8 mouse cellular contexts compared by ENCODE assay signal in the genomic region with DNA sequence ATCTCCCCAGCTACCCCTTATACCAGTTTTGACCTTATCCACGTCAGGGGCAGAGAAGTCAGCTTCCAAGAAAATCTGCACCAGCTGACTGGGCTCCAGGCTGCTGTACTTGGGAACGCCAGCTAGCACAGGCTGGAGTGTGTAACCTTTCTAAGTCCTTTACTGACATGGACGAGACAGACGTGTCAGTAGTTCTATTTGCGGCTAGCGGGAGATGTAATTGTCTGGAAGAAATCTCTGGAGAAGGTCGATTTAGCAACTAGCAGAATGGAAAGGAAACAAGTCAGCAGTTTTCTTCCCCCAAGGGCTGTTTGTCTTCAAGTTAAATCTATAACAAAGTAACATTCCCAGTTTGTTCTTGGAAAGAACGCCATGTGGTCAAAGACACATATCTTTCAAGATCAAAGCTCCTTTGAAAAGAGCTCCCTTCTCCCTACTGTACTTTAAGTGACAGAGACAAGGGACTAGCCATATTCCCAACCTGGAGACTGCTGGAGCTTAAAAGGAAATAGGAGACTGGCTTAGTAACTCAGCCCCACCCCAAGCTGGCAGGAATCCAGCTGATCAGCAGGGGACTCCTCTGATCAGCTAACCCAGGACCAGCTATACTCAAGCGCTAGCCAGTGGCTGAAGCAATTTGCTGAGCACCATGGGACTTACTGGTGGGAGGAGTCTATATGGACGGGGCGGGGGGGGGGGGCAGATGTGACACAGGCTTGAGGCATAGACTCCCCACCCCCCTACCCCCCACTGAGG. TPM values are rescaled to one million over a fixed set of nuclear protein-coding genes. Genes with fewer than 3 reads are reported as not detected.
DNase-seq lines count a peak whose midpoint lies in the region; ATAC-seq lines count a peak whose summit lies in the region.

No protein-coding gene starts in this region.

- no peak overlapping the region for H3K27ac ChIP-seq in kidney, embryonic 14.5 days (ENCODE audit: low read depth, low read length)
- no peak overlapping the region for H3K27ac ChIP-seq in neural tube, embryonic 12.5 days

- ATAC-seq in kidney, embryonic 14.5 days (ENCODE audit: low FRiP score, low TSS enrichment), result peak; percentile 36; the same call in 1 of the 2 replicates
- peak; percentile 45; the same call in 1 of the 2 replicates for ATAC-seq in neural tube, embryonic 12.5 days (ENCODE audit: low FRiP score, low read depth)

- H3K4me1 ChIP-seq in kidney, embryonic 14.5 days (ENCODE audit: control insufficient read depth, insufficient read depth, low read length), result peaks cover 24% of the 10 kb centered on the region
- peaks cover 39% of the 10 kb centered on the region for H3K4me1 ChIP-seq in neural tube, embryonic 12.5 days

- no peaks in the 10 kb centered on the region for H3K27me3 ChIP-seq in kidney, embryonic 14.5 days (ENCODE audit: control insufficient read depth, insufficient read depth, low read length)
- H3K27me3 ChIP-seq in neural tube, embryonic 12.5 days (replicated peaks), result no peaks in the 10 kb centered on the region

- no peak overlapping the region for H3K4me3 ChIP-seq in kidney, embryonic 14.5 days (ENCODE audit: low read length)
- no peak overlapping the region for H3K4me3 ChIP-seq in neural tube, embryonic 12.5 days

- H3K36me3 ChIP-seq in kidney, embryonic 14.5 days (ENCODE audit: control insufficient read depth, insufficient read depth, low read length), result no peaks in the 10 kb centered on the region
- H3K36me3 ChIP-seq in neural tube, embryonic 12.5 days, result no peaks in the 10 kb centered on the region

- 19% methylated on average over 11 of the region's 11 CpGs for WGBS in kidney, embryonic 14.5 days
- 32% methylated on average over 11 of the region's 11 CpGs for WGBS in neural tube, embryonic 12.5 days

- intact Hi-C loops in gastrocnemius, postnatal 14 days (cut with DNase I; ENCODE audit: low total_unique reads), result no loop called here

- no peak overlapping the region for H3K9ac ChIP-seq in kidney, embryonic 14.5 days (ENCODE audit: low read depth, low read length)
- no peak overlapping the region for H3K9ac ChIP-seq in neural tube, embryonic 12.5 days

- H3K9me3 ChIP-seq in kidney, embryonic 14.5 days (ENCODE audit: control insufficient read depth, low read length), result no peaks in the 10 kb centered on the region
- H3K9me3 ChIP-seq in neural tube, embryonic 12.5 days, result no peaks in the 10 kb centered on the region

- H3K4me2 ChIP-seq in kidney, embryonic 14.5 days (replicated peaks; ENCODE audit: low read depth, low read length), result no peak overlapping the region
- H3K4me2 ChIP-seq in neural tube, embryonic 12.5 days (replicated peaks), result no peak overlapping the region

- peak; percentile 67 for DNase-seq in adrenal gland, postnatal 10 days
- DNase-seq in adrenal gland, adult 8-10 months, result no peak
- peak; percentile 63 for DNase-seq in Muller cell, postnatal 12 days (ENCODE audit: inconsistent ontology term)
- peak; percentile 67 for DNase-seq in gastrocnemius, postnatal 14 days
- DNase-seq in urinary bladder, postnatal 10 days (ENCODE audit: low spot score), result no peak
- no peak for DNase-seq in cerebellum, adult 11-12 months

RNA-seq across cellular contexts. Expression of a gene that starts 44.8 kb away (rescaled TPM):
- 10 to 100 TPM; 10.8 to 24.9 TPM for total RNA-seq in adrenal gland, postnatal 10 days (2021)
- 1 to 10 TPM; 1.7 to 5.5 (median 3.7) TPM for total RNA-seq in adrenal gland, adult 8-10 months (2022)
- under 1 TPM; 0.24 to 0.55 TPM for total RNA-seq in gastrocnemius, postnatal 14 days (2021)
- polyA plus RNA-seq in kidney, embryonic 14.5 days (2014; fragmentation: Nextera tagmentation; extraction: Ambion mirVana), result 0.87 and 4.4 TPM in 2 replicates
- 9.8 and 10.2 TPM in 2 replicates for polyA plus RNA-seq in neural tube, embryonic 12.5 days (2016; fragmentation: Nextera tagmentation; extraction: Ambion mirVana)

Comparison
In these comparisons a context has a peak if more than half of its experiments do, and no peak if none do; other contexts are left out.
1. DNase-seq: peak in adrenal gland, postnatal 10 days (single experiment), Muller cell, postnatal 12 days (single experiment) and gastrocnemius, postnatal 14 days (single experiment); none in adrenal gland, adult 8-10 months (single experiment), urinary bladder, postnatal 10 days (single experiment) and cerebellum, adult 11-12 months (single experiment).